Mouse (Mus musculus) intestine, embryonic 14.5 days (tissue): ENCODE measurements around the gene Iqschfp. TPM values are rescaled to one million over a fixed set of nuclear protein-coding genes. Genes with fewer than 3 reads are reported as not detected.

ENCODE experiments used
- ATAC-seq: fragments of 200-750 bp; cut with Nextera tagmentation; replicated peaks from 2 replicates; pipeline ENCODE4 v1.8.0; 2017; ENCODE audit warnings: low read depth, moderate number of reproducible peaks, moderate TSS enrichment, moderate library complexity; ENCODE audit not compliant: low FRiP score, low TSS enrichment
- DNase-seq: peaks from one replicate; pipeline ENCODE4 v3.0.0-alpha.2; 2018; ENCODE audit warnings: low spot score
- H3K27ac ChIP-seq: fragments of 300-500 bp; sonication (generic); 2 replicates; pipeline ENCODE4 v1.5.1; 2014; ENCODE audit warnings: low read depth, mild to moderate bottlenecking, control low read depth
- H3K27me3 ChIP-seq: fragments of 300-500 bp; sonication (generic); replicated peaks from 2 replicates; pipeline ENCODE4 v1.6.1; 2014; ENCODE audit warnings: low read length, control low read depth; ENCODE audit not compliant: control insufficient read depth, insufficient read depth
- H3K36me3 ChIP-seq: fragments of 300-500 bp; sonication (generic); 2 replicates; pipeline ENCODE4 v1.6.1; 2014; ENCODE audit warnings: low read length, control low read depth; ENCODE audit not compliant: control insufficient read depth, insufficient read depth
- H3K4me1 ChIP-seq: fragments of 300-500 bp; sonication (generic); replicated peaks from 2 replicates; pipeline ENCODE4 v1.6.1; 2014; ENCODE audit warnings: low read length, control low read depth, mixed read lengths; ENCODE audit not compliant: control insufficient read depth, insufficient read depth
- H3K4me2 ChIP-seq: fragments of 300-500 bp; sonication (generic); 2 replicates; pipeline ENCODE4 v1.6.1; 2014; ENCODE audit warnings: low read length
- H3K4me3 ChIP-seq: fragments of 300-500 bp; sonication (generic); 2 replicates; pipeline ENCODE4 v1.5.1; 2014; ENCODE audit warnings: low read depth, low read length, control low read depth, mixed read lengths
- H3K9ac ChIP-seq: fragments of 300-500 bp; sonication (generic); 2 replicates; pipeline ENCODE4 v1.6.1; 2014; ENCODE audit warnings: mild to moderate bottlenecking, low read length
- H3K9me3 ChIP-seq: fragments of 300-500 bp; sonication (generic); 2 replicates; pipeline ENCODE4 v1.6.1; 2016; ENCODE audit warnings: low read length, control low read depth; ENCODE audit not compliant: control insufficient read depth
- WGBS: fragments of 180-500 bp; shearing (Covaris S2); extraction: QIAGEN DNeasy Blood & Tissue Kit; methylation state at CpG from one replicate; pipeline ENCODE4 v1.1.7; 2014; 5-methylcytosine and 5-hydroxymethylcytosine counted together
- polyA plus RNA-seq: library from polyadenylated mRNA; unstranded; fragments of >200 nt; fragmentation: Nextera tagmentation; extraction: Ambion mirVana; gene quantifications from 2 replicates; pipeline ENCODE4 v1.2.1, GENCODE M21; 2014

The Iqschfp gene
- polyA plus RNA-seq, 1 experiment from 2014 or later, result not detected

DNA sequence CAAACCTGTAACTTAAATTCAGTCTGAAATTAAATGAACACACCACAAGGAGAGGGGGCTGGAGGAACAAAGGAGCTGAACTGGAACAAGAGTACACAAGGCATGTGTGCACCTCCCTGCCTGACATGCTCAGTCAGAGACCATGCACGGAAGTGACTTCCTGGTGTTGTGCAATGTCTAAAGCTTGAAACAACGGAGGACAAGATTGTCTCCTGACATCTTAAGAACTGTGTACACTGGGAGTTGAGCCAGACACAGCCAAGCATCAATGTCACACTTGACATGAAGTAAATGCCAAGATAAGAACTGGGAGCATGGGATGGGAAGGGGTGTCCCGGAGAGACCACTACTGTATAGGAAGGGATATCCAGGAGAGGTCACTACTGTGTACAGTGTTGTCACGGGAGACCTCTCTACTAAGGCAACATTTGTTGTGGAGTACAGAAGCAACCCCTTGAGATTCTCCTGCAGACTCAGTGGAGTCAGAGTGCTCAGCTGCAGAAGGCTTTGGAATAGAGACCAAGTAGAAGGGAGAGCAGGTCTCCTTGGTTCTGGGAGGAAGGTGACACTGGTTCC is 663.1 kb downstream of the Iqschfp start:
- no peaks in the 10 kb centered on the region for H3K27me3 ChIP-seq
- no peak overlapping the region for H3K9ac ChIP-seq
- H3K4me1 ChIP-seq, result no peaks in the 10 kb centered on the region
- 73% methylated on average over 4 of the region's 4 CpGs for WGBS
- H3K27ac ChIP-seq, result no peak overlapping the region
- no peak for DNase-seq
- H3K4me2 ChIP-seq, result no peak overlapping the region
- ATAC-seq, result no peak
- no peak overlapping the region for H3K4me3 ChIP-seq
- no peaks in the 10 kb centered on the region for H3K9me3 ChIP-seq
- H3K36me3 ChIP-seq, result no peaks in the 10 kb centered on the region

DNA sequence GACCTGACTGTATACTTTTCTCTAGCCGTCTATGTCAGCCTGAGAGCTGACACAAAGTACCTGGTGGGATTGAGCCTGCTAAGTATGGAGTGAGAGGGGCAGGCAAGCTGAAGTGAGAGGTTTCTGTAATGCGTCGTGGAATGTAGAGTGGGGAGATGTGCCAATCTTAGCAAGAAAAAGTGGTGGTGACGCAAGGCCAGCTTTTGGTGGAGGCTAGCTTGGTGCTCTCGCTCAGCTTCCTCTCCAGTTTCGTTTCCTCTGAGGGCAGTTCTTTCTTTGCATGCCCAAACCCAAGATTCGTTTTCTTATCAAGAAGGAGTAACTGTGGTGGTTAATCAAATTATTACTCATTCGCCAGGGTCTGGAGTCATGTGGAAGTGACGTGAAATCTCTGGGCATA is 664.9 kb downstream of the Iqschfp start:
- 89% methylated on average over 9 of the region's 9 CpGs for whole genome bisulfite sequencing
- DNase-seq (no peak), ATAC-seq (no peak)
- Histone ChIP-seq H3K36me3 (no peaks in the 10 kb centered on the region), H3K9ac (no peak overlapping the region), H3K4me1 (no peaks in the 10 kb centered on the region), H3K4me3 (no peak overlapping the region), H3K4me2 (no peak overlapping the region), H3K27ac (no peak overlapping the region), H3K9me3 (no peaks in the 10 kb centered on the region), H3K27me3 (no peaks in the 10 kb centered on the region)

DNA sequence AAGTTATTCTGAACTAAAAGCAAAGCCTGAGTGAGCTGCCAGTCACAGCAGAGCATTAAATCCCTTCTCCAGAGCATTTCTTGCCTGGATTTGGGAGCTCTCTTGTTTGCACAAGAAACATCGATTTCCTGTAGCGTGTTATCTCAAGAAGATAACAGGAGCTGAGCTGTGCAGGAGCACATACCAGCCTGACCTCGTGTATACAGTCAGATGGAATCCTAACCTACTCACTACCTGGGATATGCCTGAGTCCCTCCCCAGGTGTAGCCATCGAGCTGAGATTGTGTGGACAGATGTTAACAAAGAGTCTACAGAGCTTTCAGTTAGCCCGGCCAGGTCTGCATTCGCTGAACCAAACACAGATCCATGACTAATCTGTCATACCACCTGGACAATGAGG is 666.7 kb downstream of the Iqschfp start:
- no peaks in the 10 kb centered on the region for H3K27me3 ChIP-seq
- no peaks in the 10 kb centered on the region for H3K9me3 ChIP-seq
- ATAC-seq, result peak; percentile 80

DNA sequence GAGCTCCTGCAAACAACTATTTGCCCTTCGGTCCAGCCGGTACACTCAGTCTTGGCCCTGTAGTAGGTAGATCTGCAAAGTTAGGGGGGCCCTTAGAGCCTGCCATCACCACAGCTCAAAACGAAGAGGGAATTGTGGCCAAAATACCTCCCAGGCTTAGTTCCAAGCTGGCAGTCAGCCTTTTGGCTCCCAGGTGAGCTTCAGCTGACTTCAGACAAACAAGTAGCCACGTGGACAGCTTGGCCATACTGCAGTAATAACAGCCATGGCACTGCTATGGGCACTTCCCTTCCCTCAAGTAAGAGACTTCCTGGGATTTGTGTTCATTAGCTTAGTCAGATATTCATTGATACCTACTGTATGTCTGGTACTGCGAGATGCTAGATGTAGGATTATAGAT is 668.0 kb downstream of the Iqschfp start:
- no peak overlapping the region for H3K4me2 ChIP-seq
- WGBS, result 83% methylated on average over 5 of the region's 5 CpGs
- no peaks in the 10 kb centered on the region for H3K36me3 ChIP-seq
- no peaks in the 10 kb centered on the region for H3K4me1 ChIP-seq
- DNase-seq (no peak), ATAC-seq (no peak)
- H3K27ac ChIP-seq, result no peak overlapping the region
- H3K9ac ChIP-seq, result no peak overlapping the region
- no peak overlapping the region for H3K4me3 ChIP-seq
- H3K27me3 ChIP-seq, result no peaks in the 10 kb centered on the region
- no peaks in the 10 kb centered on the region for H3K9me3 ChIP-seq

More for the DNA sequence above, 666.7 kb downstream of the Iqschfp start:
- Histone ChIP-seq H3K36me3 (no peaks in the 10 kb centered on the region), H3K4me1 (no peaks in the 10 kb centered on the region), H3K27ac (no peak overlapping the region), H3K4me3 (no peak overlapping the region), H3K9ac (no peak overlapping the region), H3K4me2 (no peak overlapping the region)
- 54% methylated on average over 6 of the region's 6 CpGs for WGBS
- no peak for DNase-seq

DNA sequence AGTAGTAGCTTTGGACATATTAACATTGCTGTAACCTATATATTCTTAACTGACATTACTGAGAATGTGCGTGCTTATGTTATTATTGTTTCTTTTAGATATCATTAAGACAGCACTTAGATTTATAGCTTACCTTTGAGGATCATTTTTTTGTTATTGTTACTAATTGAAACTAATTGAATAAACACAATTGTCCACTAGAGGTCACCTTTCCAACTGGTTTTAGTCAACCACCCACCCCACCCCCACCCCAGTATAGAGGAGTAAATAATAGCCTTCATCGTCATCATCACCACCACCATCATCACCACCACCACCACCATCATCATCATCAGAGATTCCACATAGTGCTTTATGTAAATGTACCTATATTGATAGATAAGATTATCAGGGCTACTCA is 670.8 kb downstream of the Iqschfp start:
- Histone ChIP-seq H3K27ac (no peak overlapping the region), H3K4me1 (0 out of 2 replicates have a peak, but pooled peaks cover 2% of the 10 kb centered on the region), H3K4me3 (no peak overlapping the region), H3K9me3 (no peaks in the 10 kb centered on the region), H3K9ac (no peak overlapping the region), H3K4me2 (no peak overlapping the region), H3K27me3 (no peaks in the 10 kb centered on the region), H3K36me3 (no peaks in the 10 kb centered on the region)
- ATAC-seq (no peak), DNase-seq (no peak)
- WGBS, result 74% methylated on average over 2 of the region's 2 CpGs

DNA sequence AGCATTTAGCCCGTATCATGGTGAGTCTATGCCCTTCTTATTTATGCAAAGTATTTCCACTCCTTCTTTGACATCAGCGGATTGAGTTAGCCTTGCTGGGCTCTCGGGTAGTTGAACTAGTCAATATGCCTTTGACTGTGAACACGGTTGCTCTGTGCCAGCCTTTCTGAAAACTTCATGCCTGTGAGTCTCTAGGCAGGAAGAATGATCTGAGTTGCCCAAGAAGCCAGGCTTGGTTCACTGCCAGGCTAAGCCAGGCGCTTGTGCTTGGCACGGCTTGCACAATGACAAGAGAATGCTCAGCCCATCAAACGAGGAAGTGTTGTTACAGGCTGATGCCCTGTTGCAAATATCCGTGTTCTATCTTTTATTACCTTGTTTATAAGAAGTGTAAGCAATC is 671.9 kb downstream of the Iqschfp start:
- ATAC-seq (no peak), DNase-seq (no peak)
- WGBS, result 69% methylated on average over 8 of the region's 8 CpGs
- Histone ChIP-seq H3K36me3 (no peaks in the 10 kb centered on the region), H3K9me3 (no peaks in the 10 kb centered on the region), H3K27me3 (no peaks in the 10 kb centered on the region), H3K9ac (no peak overlapping the region), H3K4me1 (0 out of 2 replicates have a peak, but pooled peaks cover 2% of the 10 kb centered on the region), H3K4me3 (no peak overlapping the region), H3K4me2 (no peak overlapping the region), H3K27ac (no peak overlapping the region)

DNA sequence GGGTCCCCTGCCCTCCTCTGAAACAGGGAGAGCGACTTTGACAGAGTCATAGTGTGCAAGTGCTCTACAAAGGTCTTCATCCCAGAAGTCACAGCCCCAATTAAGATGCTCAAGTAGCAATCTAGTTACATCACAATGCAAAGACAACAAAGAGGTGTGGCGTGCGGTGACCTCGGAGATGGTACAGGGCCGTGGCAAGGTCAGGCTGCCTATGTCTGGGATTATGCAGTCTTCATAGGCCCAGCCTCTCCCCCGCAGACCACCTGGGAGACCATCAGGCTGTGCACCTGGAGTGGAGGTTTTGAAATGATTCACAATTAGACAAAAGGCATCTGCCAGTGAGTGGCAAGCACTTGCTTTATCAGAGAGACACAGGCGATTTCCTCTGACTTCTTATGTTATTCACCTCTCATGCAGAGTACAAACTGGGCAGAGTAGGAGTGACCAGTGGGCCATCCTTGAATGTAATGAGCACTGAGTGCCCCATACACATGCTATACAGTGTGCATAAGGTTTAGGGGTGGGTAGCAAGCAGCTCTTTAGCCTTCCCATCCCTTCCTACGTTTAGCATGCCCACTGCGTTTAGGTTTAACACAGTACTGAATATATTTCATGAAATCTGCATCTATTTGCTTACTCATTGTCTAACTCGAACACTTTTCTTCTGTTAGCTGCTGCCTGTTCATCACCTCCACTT is 673.1 kb downstream of the Iqschfp start:
- WGBS, result 75% methylated on average over 10 of the region's 10 CpGs

DNA sequence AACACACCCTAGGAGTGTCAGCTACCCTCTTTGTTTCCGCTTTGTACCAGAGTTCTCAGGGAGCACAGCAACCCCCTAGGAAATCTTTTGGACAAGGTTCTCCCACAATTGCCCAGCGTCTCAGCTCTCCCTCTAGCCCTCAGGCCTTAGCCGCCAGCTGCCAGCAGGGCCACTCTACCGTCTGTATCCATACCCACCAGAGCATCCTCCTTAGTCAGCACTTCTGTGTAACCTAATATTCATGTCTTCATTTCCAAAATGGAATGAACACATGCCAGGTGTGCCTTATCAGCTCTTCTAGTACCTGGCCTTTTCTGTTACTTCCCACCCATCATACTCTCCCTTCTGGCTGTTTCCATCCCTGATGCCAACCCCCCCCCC is 673.6 kb downstream of the Iqschfp start:
- 82% methylated on average over 4 of the region's 4 CpGs for WGBS
- ATAC-seq, result no peak

More for the DNA sequence above, 673.1 kb downstream of the Iqschfp start:
- Histone ChIP-seq H3K4me2 (no peak overlapping the region), H3K27ac (no peak overlapping the region), H3K27me3 (no peaks in the 10 kb centered on the region), H3K36me3 (no peaks in the 10 kb centered on the region), H3K9me3 (no peaks in the 10 kb centered on the region), H3K4me3 (no peak overlapping the region), H3K9ac (no peak overlapping the region), H3K4me1 (0 out of 2 replicates have a peak, but pooled peaks cover 2% of the 10 kb centered on the region)
- ATAC-seq (no peak), DNase-seq (no peak)

DNA sequence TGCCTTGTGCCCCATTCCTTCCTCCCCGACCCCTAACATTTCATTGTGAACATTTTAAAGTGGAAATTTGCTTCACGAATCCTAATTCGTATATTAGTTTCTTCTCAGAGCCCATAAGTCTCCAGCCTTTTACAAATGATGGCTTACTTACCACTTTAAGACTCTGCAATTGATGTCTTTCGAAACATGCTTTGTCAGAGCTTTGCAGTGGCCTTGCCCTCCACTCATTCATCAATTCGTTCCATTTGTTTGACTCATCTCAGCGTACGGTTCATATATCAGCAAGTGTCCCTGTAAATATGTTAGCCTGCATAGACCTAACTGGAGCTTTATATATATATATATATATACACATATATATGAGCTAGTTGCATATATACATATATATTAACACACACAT is 675.5 kb downstream of the Iqschfp start:
- H3K4me2 ChIP-seq, result no peak overlapping the region
- WGBS, result 65% methylated on average over 7 of the region's 7 CpGs
- no peak for ATAC-seq

More for the DNA sequence above, 673.6 kb downstream of the Iqschfp start:
- Histone ChIP-seq H3K4me1 (peaks cover 2% of the 10 kb centered on the region; the same call in 1 of the 2 replicates), H3K27me3 (no peaks in the 10 kb centered on the region), H3K9ac (no peak overlapping the region), H3K36me3 (no peaks in the 10 kb centered on the region), H3K27ac (no peak overlapping the region), H3K9me3 (no peaks in the 10 kb centered on the region), H3K4me2 (no peak overlapping the region), H3K4me3 (no peak overlapping the region)
- DNase-seq, result no peak

More for the DNA sequence above, 675.5 kb downstream of the Iqschfp start:
- Histone ChIP-seq H3K4me3 (no peak overlapping the region), H3K9me3 (no peaks in the 10 kb centered on the region), H3K36me3 (no peaks in the 10 kb centered on the region), H3K4me1 (peaks cover 8% of the 10 kb centered on the region; the same call in 1 of the 2 replicates), H3K27ac (no peak overlapping the region), H3K9ac (no peak overlapping the region), H3K27me3 (no peaks in the 10 kb centered on the region)
- no peak for DNase-seq
